Mouse (Mus musculus): Measurements from ENCODE around the gene Sult2b1. TPM values are rescaled to one million over a fixed set of nuclear protein-coding genes. Genes with fewer than 3 reads are reported as not detected.

Sult2b1 gene
- polyA plus RNA-seq, 1 experiment from 2014 or later, result 5.9 TPM

- TF ChIP-seq CTCF (IDR thresholded peaks at IDR 0.05; ENCODE audit: low read depth), result no peak
- ATAC-seq (ENCODE audit: insufficient read depth), result no peak
- H3K27ac ChIP-seq (ENCODE audit: low read depth), result no peak overlapping the region
- peaks cover 4% of the 10 kb centered on the region for H3K4me1 ChIP-seq (ENCODE audit: insufficient read depth)
- no peak overlapping the region for H3K9ac ChIP-seq
- DNase-seq, result no peak
- 92% methylated on average over 7 of the region's 7 CpGs for WGBS
- H3K4me2 ChIP-seq, result no peak overlapping the region
- H3K36me3 ChIP-seq (ENCODE audit: insufficient read depth), result peaks cover 74% of the 10 kb centered on the region
- no peak overlapping the region for H3K4me3 ChIP-seq (ENCODE audit: low read depth, low read length)
- H3K27me3 ChIP-seq (ENCODE audit: insufficient read depth, low read length), result peaks cover 7% of the 10 kb centered on the region
- H3K9me3 ChIP-seq (ENCODE audit: low read depth, low read length), result no peaks in the 10 kb centered on the region
Observed at GRCm38 (mm10) chr7:45826631-45827030, 42.2 kb upstream of the Sult2b1 start.

- 64% methylated on average over 7 of the region's 7 CpGs for WGBS
Observed at GRCm38 (mm10) chr7:45824598-45824997, 40.1 kb upstream of the Sult2b1 start, which contains the start of gene Kcnj14. TSS of gene Kcnj14 (minus strand) at chr7:45824782.

GRCm38 (mm10) chr7:45820913-45821312 lies 36.4 kb upstream of the Sult2b1 start:
- Histone ChIP-seq H3K4me1 (ENCODE audit: insufficient read depth) (no peaks in the 10 kb centered on the region), H3K27me3 (ENCODE audit: insufficient read depth, low read length) (no peaks in the 10 kb centered on the region), H3K9me3 (ENCODE audit: low read depth, low read length) (no peaks in the 10 kb centered on the region), H3K4me2 (no peak overlapping the region), H3K36me3 (ENCODE audit: insufficient read depth) (peaks cover 37% of the 10 kb centered on the region), H3K9ac (no peak overlapping the region), H3K4me3 (ENCODE audit: low read depth, low read length) (no peak overlapping the region), H3K27ac (ENCODE audit: low read depth) (no peak overlapping the region)
- no peak for TF ChIP-seq CTCF (IDR thresholded peaks at IDR 0.05; ENCODE audit: low read depth)
- ATAC-seq (ENCODE audit: insufficient read depth), result no peak
- no peak for DNase-seq

More at GRCm38 (mm10) chr7:45824598-45824997, 40.1 kb upstream of the Sult2b1 start, which contains the start of gene Kcnj14:
- ATAC-seq (ENCODE audit: insufficient read depth), result no peak
- Histone ChIP-seq H3K4me3 (ENCODE audit: low read depth, low read length) (no peak within 1 kb of the TSS), H3K4me2 (no peak within 1 kb of the TSS), H3K27me3 (ENCODE audit: insufficient read depth, low read length) (no peaks in the 10 kb centered on the region), H3K27ac (ENCODE audit: low read depth) (no peak within 1 kb of the TSS), H3K9ac (no peak within 1 kb of the TSS), H3K4me1 (ENCODE audit: insufficient read depth) (no peaks in the 10 kb centered on the region; the same call in 1 of the 2 replicates), H3K36me3 (ENCODE audit: insufficient read depth) (peaks cover 74% of the 10 kb centered on the region), H3K9me3 (ENCODE audit: low read depth, low read length) (no peaks in the 10 kb centered on the region)
- no peak for TF ChIP-seq CTCF (IDR thresholded peaks at IDR 0.05; ENCODE audit: low read depth)
- DNase-seq, result no peak

- 0 out of 2 replicates have a peak, but pooled peaks have one; percentile 33 for ATAC-seq (ENCODE audit: insufficient read depth)
- Histone ChIP-seq H3K9me3 (ENCODE audit: low read depth, low read length) (no peaks in the 10 kb centered on the region), H3K27me3 (ENCODE audit: insufficient read depth, low read length) (no peaks in the 10 kb centered on the region), H3K4me1 (ENCODE audit: insufficient read depth) (no peaks in the 10 kb centered on the region), H3K4me3 (ENCODE audit: low read depth, low read length) (no peak overlapping the region), H3K9ac (peak overlapping the region; percentile 20; the same call in 1 of the 2 replicates), H3K27ac (ENCODE audit: low read depth) (no peak overlapping the region), H3K4me2 (peak overlapping the region; percentile 50), H3K36me3 (ENCODE audit: insufficient read depth) (peaks cover 26% of the 10 kb centered on the region)
- no peak for TF ChIP-seq CTCF (IDR thresholded peaks at IDR 0.05; ENCODE audit: low read depth)
- no peak for DNase-seq
- WGBS, result 13% methylated on average over 25 of the region's 25 CpGs
Observed at GRCm38 (mm10) chr7:45819843-45820242, 35.4 kb upstream of the Sult2b1 start.

GRCm38 (mm10) chr7:45815984-45816351 lies 31.5 kb upstream of the Sult2b1 start:
- Histone ChIP-seq H3K27ac (ENCODE audit: low read depth) (no peak overlapping the region), H3K4me1 (ENCODE audit: insufficient read depth) (peaks cover 7% of the 10 kb centered on the region; the same call in 1 of the 2 replicates), H3K9ac (no peak overlapping the region), H3K36me3 (ENCODE audit: insufficient read depth) (peaks cover 21% of the 10 kb centered on the region), H3K9me3 (ENCODE audit: low read depth, low read length) (no peaks in the 10 kb centered on the region), H3K27me3 (ENCODE audit: insufficient read depth, low read length) (no peaks in the 10 kb centered on the region), H3K4me2 (no peak overlapping the region), H3K4me3 (ENCODE audit: low read depth, low read length) (no peak overlapping the region)
- WGBS, result 53% methylated on average over 2 of the region's 2 CpGs
- ATAC-seq (ENCODE audit: insufficient read depth) (no peak), DNase-seq (no peak)
- TF ChIP-seq CTCF (IDR thresholded peaks at IDR 0.05; ENCODE audit: low read depth), result no peak

GRCm38 (mm10) chr7:45815323-45815983 lies 31.0 kb upstream of the Sult2b1 start:
- no peak overlapping the region for H3K9ac ChIP-seq
- ATAC-seq (ENCODE audit: insufficient read depth), result no peak
- no peak for TF ChIP-seq CTCF (IDR thresholded peaks at IDR 0.05; ENCODE audit: low read depth)
- peak overlapping the region; percentile 51 for H3K4me2 ChIP-seq
- 63% methylated on average over 10 of the region's 10 CpGs for WGBS
- no peaks in the 10 kb centered on the region for H3K27me3 ChIP-seq (ENCODE audit: insufficient read depth, low read length)
- no peaks in the 10 kb centered on the region for H3K9me3 ChIP-seq (ENCODE audit: low read depth, low read length)
- 0 out of 2 replicates have a peak overlapping the region, but pooled peaks have one; percentile 94 for H3K4me3 ChIP-seq (ENCODE audit: low read depth, low read length)
- H3K4me1 ChIP-seq (ENCODE audit: insufficient read depth), result peaks cover 7% of the 10 kb centered on the region; the same call in 1 of the 2 replicates
- peaks cover 26% of the 10 kb centered on the region for H3K36me3 ChIP-seq (ENCODE audit: insufficient read depth)
- DNase-seq, result no peak
- no peak overlapping the region for H3K27ac ChIP-seq (ENCODE audit: low read depth)

- no peak for TF ChIP-seq CTCF (IDR thresholded peaks at IDR 0.05; ENCODE audit: low read depth)
- Histone ChIP-seq H3K27me3 (ENCODE audit: insufficient read depth, low read length) (no peaks in the 10 kb centered on the region), H3K27ac (ENCODE audit: low read depth) (no peak overlapping the region), H3K4me2 (peak overlapping the region; percentile 51), H3K36me3 (ENCODE audit: insufficient read depth) (peaks cover 32% of the 10 kb centered on the region), H3K9ac (no peak overlapping the region), H3K4me1 (ENCODE audit: insufficient read depth) (peaks cover 7% of the 10 kb centered on the region; the same call in 1 of the 2 replicates), H3K4me3 (ENCODE audit: low read depth, low read length) (peak overlapping the region; percentile 94), H3K9me3 (ENCODE audit: low read depth, low read length) (no peaks in the 10 kb centered on the region)
- WGBS, result 6% methylated on average over 5 of the region's 5 CpGs
- ATAC-seq (ENCODE audit: insufficient read depth), result no peak
- DNase-seq, result no peak
Observed at GRCm38 (mm10) chr7:45814841-45815240, 30.4 kb upstream of the Sult2b1 start.
